Mouse (Mus musculus) midbrain, embryonic 16.5 days (tissue): ENCODE data around the gene Nxpe3. TPM values are rescaled to one million over a fixed set of nuclear protein-coding genes. Genes with fewer than 3 reads are reported as not detected.

ENCODE experiments used
- ATAC-seq: fragments of 200-750 bp; cut with Nextera tagmentation; 2 replicates; pipeline ENCODE4 v1.8.0; 2017; ENCODE audit warnings: moderate TSS enrichment
- H3K27ac ChIP-seq: fragments of 300-500 bp; sonication (generic); 2 replicates; pipeline ENCODE4 v1.5.1; 2014; ENCODE audit warnings: mild to moderate bottlenecking, low read length, mixed read lengths
- H3K27me3 ChIP-seq: fragments of 300-500 bp; sonication (generic); 2 replicates; pipeline ENCODE4 v1.6.1; 2014; ENCODE audit warnings: low read depth, low read length, mixed read lengths; ENCODE audit not compliant: control insufficient read depth, insufficient read depth
- H3K36me3 ChIP-seq: fragments of 300-500 bp; sonication (generic); 2 replicates; pipeline ENCODE4 v1.6.1; 2014; ENCODE audit warnings: mild to moderate bottlenecking, low read length, moderate library complexity, mixed read lengths; ENCODE audit not compliant: control insufficient read depth, insufficient read depth
- H3K4me1 ChIP-seq: fragments of 300-500 bp; sonication (generic); 2 replicates; pipeline ENCODE4 v1.6.1; 2014; ENCODE audit warnings: mild to moderate bottlenecking, low read length, mixed read lengths; ENCODE audit not compliant: control insufficient read depth, insufficient read depth
- H3K4me2 ChIP-seq: fragments of 300-500 bp; sonication (generic); 2 replicates; pipeline ENCODE4 v1.6.1; 2014; ENCODE audit warnings: mild to moderate bottlenecking, low read length, mixed read lengths
- H3K4me3 ChIP-seq: fragments of 300-500 bp; sonication (generic); 2 replicates; pipeline ENCODE4 v1.5.1; 2014; ENCODE audit warnings: low read depth, mild to moderate bottlenecking, low read length, moderate library complexity, mixed read lengths
- H3K9ac ChIP-seq: fragments of 300-500 bp; sonication (generic); 2 replicates; pipeline ENCODE4 v1.6.1; 2014; ENCODE audit warnings: low read depth, low read length, mixed read lengths
- H3K9me3 ChIP-seq: fragments of 300-500 bp; sonication (generic); replicated peaks from 2 replicates; pipeline ENCODE4 v1.6.1; 2014; ENCODE audit warnings: mild to moderate bottlenecking, low read length, mixed read lengths; ENCODE audit not compliant: control insufficient read depth, poor library complexity, severe bottlenecking
- WGBS: fragments of 180-500 bp; shearing (Covaris S2); extraction: QIAGEN DNeasy Blood & Tissue Kit; methylation state at CpG from one replicate; pipeline ENCODE4 v1.1.7; 2014; 5-methylcytosine and 5-hydroxymethylcytosine counted together
- polyA plus RNA-seq: library from polyadenylated mRNA; unstranded; fragments of >200 nt; fragmentation: Nextera tagmentation; extraction: Ambion mirVana; gene quantifications from 2 replicates; pipeline ENCODE4 v1.2.1, GENCODE M21; 2015

Gene Nxpe3
- polyA plus RNA-seq, 1 experiment from 2014 or later: 1.8 TPM

- H3K4me2 ChIP-seq: no peak overlapping the region
- H3K4me1 ChIP-seq: no peaks in the 10 kb centered on the region
- H3K27ac ChIP-seq: no peak overlapping the region
- no peak overlapping the region for H3K4me3 ChIP-seq
- WGBS: 89% methylated on average over 6 of the region's 6 CpGs
- H3K36me3 ChIP-seq: peaks cover 18% of the 10 kb centered on the region
- H3K27me3 ChIP-seq: no peaks in the 10 kb centered on the region
- no peaks in the 10 kb centered on the region; the same call in 1 of the 2 replicates for H3K9me3 ChIP-seq
- no peak overlapping the region for H3K9ac ChIP-seq
- ATAC-seq: no peak
Measured at GRCm38 (mm10) chr16:55811792-55812191, 83.3 kb downstream of the Nxpe3 start.

GRCm38 (mm10) chr16:55809779-55810514, 85.1 kb downstream of the Nxpe3 start:
- 95% methylated on average over 9 of the region's 9 CpGs for WGBS
- peaks cover 8% of the 10 kb centered on the region for H3K36me3 ChIP-seq
- no peak for ATAC-seq

GRCm38 (mm10) chr16:55809345-55809744, 85.7 kb downstream of the Nxpe3 start:
- WGBS: 92% methylated on average over 6 of the region's 6 CpGs
- Histone ChIP-seq H3K4me3 (no peak overlapping the region), H3K36me3 (0 out of 2 replicates have a peak, but pooled peaks cover 6% of the 10 kb centered on the region), H3K9me3 (no peaks in the 10 kb centered on the region), H3K4me1 (no peaks in the 10 kb centered on the region), H3K4me2 (no peak overlapping the region), H3K9ac (no peak overlapping the region), H3K27ac (no peak overlapping the region), H3K27me3 (no peaks in the 10 kb centered on the region)
- ATAC-seq: no peak

More at GRCm38 (mm10) chr16:55809779-55810514, 85.1 kb downstream of the Nxpe3 start:
- Histone ChIP-seq H3K27ac (no peak overlapping the region), H3K4me2 (no peak overlapping the region), H3K27me3 (no peaks in the 10 kb centered on the region), H3K4me1 (no peaks in the 10 kb centered on the region), H3K9me3 (no peaks in the 10 kb centered on the region), H3K4me3 (no peak overlapping the region), H3K9ac (no peak overlapping the region)

GRCm38 (mm10) chr16:55807505-55807932, 87.6 kb downstream of the Nxpe3 start:
- ATAC-seq: no peak
- WGBS: 40% methylated on average over 6 of the region's 6 CpGs
- H3K9me3 ChIP-seq: no peaks in the 10 kb centered on the region
- no peak overlapping the region for H3K4me2 ChIP-seq
- H3K27me3 ChIP-seq: no peaks in the 10 kb centered on the region
- H3K36me3 ChIP-seq: 0 out of 2 replicates have a peak, but pooled peaks cover 2% of the 10 kb centered on the region
- H3K9ac ChIP-seq: no peak overlapping the region
- H3K27ac ChIP-seq: no peak overlapping the region
- no peaks in the 10 kb centered on the region for H3K4me1 ChIP-seq
- H3K4me3 ChIP-seq: no peak overlapping the region

GRCm38 (mm10) chr16:55804799-55805198, 90.3 kb downstream of the Nxpe3 start:
- WGBS: 100% methylated on average over 1 of the region's 1 CpGs
- Histone ChIP-seq H3K36me3 (no peaks in the 10 kb centered on the region), H3K4me3 (no peak overlapping the region), H3K4me2 (no peak overlapping the region), H3K27ac (no peak overlapping the region), H3K9me3 (no peaks in the 10 kb centered on the region), H3K9ac (no peak overlapping the region), H3K4me1 (no peaks in the 10 kb centered on the region), H3K27me3 (no peaks in the 10 kb centered on the region)
- ATAC-seq: no peak

- H3K9ac ChIP-seq: no peak overlapping the region
- no peak for ATAC-seq
- no peaks in the 10 kb centered on the region for H3K4me1 ChIP-seq
- H3K36me3 ChIP-seq: no peaks in the 10 kb centered on the region
- no peaks in the 10 kb centered on the region for H3K27me3 ChIP-seq
- H3K9me3 ChIP-seq: no peaks in the 10 kb centered on the region
- H3K4me2 ChIP-seq: no peak overlapping the region
- 83% methylated on average over 1 of the region's 1 CpGs for WGBS
- no peak overlapping the region for H3K27ac ChIP-seq
- no peak overlapping the region for H3K4me3 ChIP-seq
Measured at GRCm38 (mm10) chr16:55801629-55802028, 93.5 kb downstream of the Nxpe3 start.

- H3K4me3 ChIP-seq: no peak overlapping the region
- H3K27me3 ChIP-seq: no peaks in the 10 kb centered on the region
- no peaks in the 10 kb centered on the region for H3K4me1 ChIP-seq
- no peak overlapping the region for H3K9ac ChIP-seq
- H3K4me2 ChIP-seq: no peak overlapping the region
- no peaks in the 10 kb centered on the region for H3K9me3 ChIP-seq
- no peak for ATAC-seq
- H3K36me3 ChIP-seq: no peaks in the 10 kb centered on the region
- H3K27ac ChIP-seq: no peak overlapping the region
- WGBS: 93% methylated on average over 7 of the region's 7 CpGs
Measured at GRCm38 (mm10) chr16:55798845-55799244, 96.2 kb downstream of the Nxpe3 start.

- Histone ChIP-seq H3K9me3 (no peaks in the 10 kb centered on the region), H3K27me3 (no peaks in the 10 kb centered on the region), H3K4me3 (no peak overlapping the region), H3K36me3 (no peaks in the 10 kb centered on the region), H3K4me2 (no peak overlapping the region), H3K27ac (no peak overlapping the region), H3K9ac (no peak overlapping the region), H3K4me1 (no peaks in the 10 kb centered on the region)
- no peak for ATAC-seq
- 93% methylated on average over 7 of the region's 7 CpGs for WGBS
Measured at GRCm38 (mm10) chr16:55790326-55790725, 104.8 kb downstream of the Nxpe3 start.
